ENCODE assay signal across 10 mouse cellular contexts in genomic region chr11:116620073-116620472, GRCm38 (mm10). TPM values are rescaled to one million over a fixed set of nuclear protein-coding genes. Genes with fewer than 3 reads are reported as not detected.
A peak's percentile ranks its signal among the peaks of the same experiment; 100 is the strongest.
DNase-seq lines count a peak whose midpoint lies in the region; ATAC-seq and TF ChIP-seq lines count a peak whose summit lies in the region.
"Had no signal": no experiment of that assay in that cellular context is flagged by ENCODE, and none has a peak within 500 bp of the region (broad histone marks: within the 10 kb centered on the region; RNA-seq: fewer than 3 reads in every experiment).

No protein-coding gene starts in this region.

- H3K9ac ChIP-seq in kidney, embryonic 15.5 days = no peak overlapping the region; the same call in 1 of the 2 replicates
- 0 out of 2 replicates have a peak overlapping the region, but pooled peaks have one; percentile 13 for H3K9ac ChIP-seq in intestine, postnatal 0 days (ENCODE audit: low read depth, low read length)

- TF ChIP-seq POLR2A in kidney, adult 2 months (IDR thresholded peaks at IDR 0.05; ENCODE audit: low read depth, low read length) = no peak
- TF ChIP-seq POLR2A in bone marrow, adult 2 months (IDR thresholded peaks at IDR 0.05; ENCODE audit: borderline replicate concordance, control insufficient read depth, low read depth, low read length) = no peak

- no peaks in the 10 kb centered on the region for H3K27me3 ChIP-seq in kidney, embryonic 15.5 days
- H3K27me3 ChIP-seq in kidney, adult 2 months (replicated peaks; ENCODE audit: control insufficient read depth, insufficient read depth, low read length) = no peaks in the 10 kb centered on the region
- H3K27me3 ChIP-seq in intestine, postnatal 0 days (replicated peaks; ENCODE audit: control insufficient read depth, insufficient read depth, low read length) = no peaks in the 10 kb centered on the region

- H3K4me2 ChIP-seq in kidney, embryonic 15.5 days = no peak overlapping the region
- peak overlapping the region; percentile 21; the same call in 1 of the 2 replicates for H3K4me2 ChIP-seq in intestine, postnatal 0 days (replicated peaks; ENCODE audit: low read depth)
- H3K4me2 ChIP-seq: midbrain, embryonic 11.5 days had no signal

- H3K4me3 ChIP-seq in kidney, embryonic 15.5 days (replicated peaks) = no peak overlapping the region
- H3K4me3 ChIP-seq in kidney, adult 2 months (ENCODE audit: insufficient read depth, low read depth, low read length) = no peak overlapping the region
- no peak overlapping the region for H3K4me3 ChIP-seq in bone marrow, adult 2 months (replicated peaks; ENCODE audit: control insufficient read depth, low read depth, low read length)
- H3K4me3 ChIP-seq in intestine, postnatal 0 days (ENCODE audit: low read depth, low read length) = no peak overlapping the region

- ATAC-seq in kidney, embryonic 15.5 days (replicated peaks; ENCODE audit: low FRiP score) = no peak
- no peak for ATAC-seq in intestine, postnatal 0 days

- no peak for DNase-seq in kidney, adult 2 months
- peak; percentile 84 for DNase-seq in lung, postnatal 25 days (ENCODE audit: low spot score)
- no peak for DNase-seq in frontal cortex, postnatal 36 days (ENCODE audit: low spot score in 2 of 2)
- no peak for DNase-seq in cerebellum, adult 9-10 months
- DNase-seq: right cerebral cortex, adult 18-20 months; thymus, postnatal 4 days had no signal

- H3K27ac ChIP-seq in kidney, embryonic 15.5 days = 0 out of 2 replicates have a peak overlapping the region, but pooled peaks have one; percentile 71
- no peak overlapping the region for H3K27ac ChIP-seq in kidney, adult 2 months (ENCODE audit: insufficient read depth, low read depth, low read length)
- peak overlapping the region; percentile 61 for H3K27ac ChIP-seq in bone marrow, adult 2 months (ENCODE audit: control insufficient read depth, insufficient read depth, low read depth, low read length, poor library complexity)
- H3K27ac ChIP-seq in intestine, postnatal 0 days (ENCODE audit: low read depth, low read length) = 0 out of 2 replicates have a peak overlapping the region, but pooled peaks have one; percentile 0

- H3K36me3 ChIP-seq in kidney, embryonic 15.5 days = no peaks in the 10 kb centered on the region
- no peaks in the 10 kb centered on the region for H3K36me3 ChIP-seq in kidney, adult 2 months (ENCODE audit: control insufficient read depth, insufficient read depth, low read length)
- H3K36me3 ChIP-seq in intestine, postnatal 0 days (ENCODE audit: control insufficient read depth, insufficient read depth) = no peaks in the 10 kb centered on the region

- H3K9me3 ChIP-seq in kidney, embryonic 15.5 days (replicated peaks) = no peaks in the 10 kb centered on the region
- H3K9me3 ChIP-seq in intestine, postnatal 0 days (ENCODE audit: control insufficient read depth) = no peaks in the 10 kb centered on the region

- 35% methylated on average over 9 of the region's 9 CpGs for WGBS in kidney, embryonic 15.5 days
- 67% methylated on average over 9 of the region's 9 CpGs for WGBS in kidney, adult 2 months
- WGBS in bone marrow, adult 2 months = 59% methylated on average over 9 of the region's 9 CpGs
- 25% methylated on average over 9 of the region's 9 CpGs for WGBS in intestine, postnatal 0 days

- no peak for TF ChIP-seq CTCF in kidney, adult 2 months (conservative IDR thresholded peaks at IDR 0.05; ENCODE audit: insufficient read depth, insufficient read length, low read depth, low read length)
- TF ChIP-seq CTCF in bone marrow, adult 2 months (IDR thresholded peaks at IDR 0.05; ENCODE audit: control insufficient read depth, insufficient read depth, low read length) = no peak
- no peak for TF ChIP-seq CTCF in intestine, postnatal 0 days (IDR thresholded peaks at IDR 0.05; ENCODE audit: low read depth)

- H3K4me1 ChIP-seq in kidney, embryonic 15.5 days = peaks cover 91% of the 10 kb centered on the region
- H3K4me1 ChIP-seq in kidney, adult 2 months (ENCODE audit: control insufficient read depth, insufficient read depth, low read length) = peaks cover 50% of the 10 kb centered on the region
- peaks cover 33% of the 10 kb centered on the region for H3K4me1 ChIP-seq in bone marrow, adult 2 months (ENCODE audit: control insufficient read depth, insufficient read depth, low read length)
- peaks cover 30% of the 10 kb centered on the region for H3K4me1 ChIP-seq in intestine, postnatal 0 days (replicated peaks; ENCODE audit: control insufficient read depth, insufficient read depth, low read length)

RNA-seq across cellular contexts. Expression of gene Rhbdf2, which starts 6.7 kb away (rescaled TPM):
- 9.5 and 9.8 TPM in 2 replicates for polyA plus RNA-seq in kidney, embryonic 15.5 days (2015; fragmentation: Nextera tagmentation; extraction: Ambion mirVana)
- 18.0 and 19.1 TPM in 2 replicates for polyA plus RNA-seq in kidney, adult 2 months (2012; rRNA removed)
- 20.9 and 51.1 TPM in 2 replicates for polyA plus RNA-seq in bone marrow, adult 2 months (2011; ENCODE audit: insufficient read depth, insufficient read length, low replicate concordance, missing spikeins)
- polyA plus RNA-seq in intestine, postnatal 0 days (2015; fragmentation: Nextera tagmentation; extraction: Ambion mirVana) = 7.6 and 8.4 TPM in 2 replicates

RNA-seq across cellular contexts. Expression of gene Prcd, which starts 33.3 kb away (rescaled TPM):
- 1.1 and 1.6 TPM in 2 replicates for polyA plus RNA-seq in kidney, embryonic 15.5 days (2015; fragmentation: Nextera tagmentation; extraction: Ambion mirVana)
- polyA plus RNA-seq in kidney, adult 2 months (2012; rRNA removed) = 0.44 and 0.52 TPM in 2 replicates
- polyA plus RNA-seq in bone marrow, adult 2 months (2011; ENCODE audit: insufficient read depth, insufficient read length, low replicate concordance, missing spikeins) = not detected in 2 replicates
- polyA plus RNA-seq in intestine, postnatal 0 days (2015; fragmentation: Nextera tagmentation; extraction: Ambion mirVana) = 0.84 and 1.1 TPM in 2 replicates

RNA-seq across cellular contexts. Expression of gene Aanat, which starts 33.8 kb away (rescaled TPM):
- not detected in 2 replicates for polyA plus RNA-seq in kidney, embryonic 15.5 days (2015; fragmentation: Nextera tagmentation; extraction: Ambion mirVana)
- polyA plus RNA-seq in kidney, adult 2 months (2012; rRNA removed) = not detected in 2 replicates
- polyA plus RNA-seq in bone marrow, adult 2 months (2011; ENCODE audit: insufficient read depth, insufficient read length, low replicate concordance, missing spikeins) = not detected in 2 replicates
- polyA plus RNA-seq in intestine, postnatal 0 days (2015; fragmentation: Nextera tagmentation; extraction: Ambion mirVana) = not detected in 2 replicates
- polyA plus RNA-seq: midbrain, embryonic 11.5 days had no signal

RNA-seq across cellular contexts. Expression of gene Cygb, which starts 34.0 kb away (rescaled TPM):
- polyA plus RNA-seq in kidney, embryonic 15.5 days (2015; fragmentation: Nextera tagmentation; extraction: Ambion mirVana) = 13.7 and 16.0 TPM in 2 replicates
- polyA plus RNA-seq in kidney, adult 2 months (2012; rRNA removed) = 16.2 and 21.0 TPM in 2 replicates
- 2.6 and 3.4 TPM in 2 replicates for polyA plus RNA-seq in bone marrow, adult 2 months (2011; ENCODE audit: insufficient read depth, insufficient read length, low replicate concordance, missing spikeins)
- polyA plus RNA-seq in intestine, postnatal 0 days (2015; fragmentation: Nextera tagmentation; extraction: Ambion mirVana) = 17.5 and 20.2 TPM in 2 replicates

RNA-seq across cellular contexts. Expression of gene Ube2o, which starts 38.8 kb away (rescaled TPM):
- 7.3 and 7.4 TPM in 2 replicates for polyA plus RNA-seq in kidney, embryonic 15.5 days (2015; fragmentation: Nextera tagmentation; extraction: Ambion mirVana)
- 10.3 and 10.8 TPM in 2 replicates for polyA plus RNA-seq in kidney, adult 2 months (2012; rRNA removed)
- 90.9 and 133 TPM in 2 replicates for polyA plus RNA-seq in bone marrow, adult 2 months (2011; ENCODE audit: insufficient read depth, insufficient read length, low replicate concordance, missing spikeins)
- polyA plus RNA-seq in intestine, postnatal 0 days (2015; fragmentation: Nextera tagmentation; extraction: Ambion mirVana) = 3.7 and 4.8 TPM in 2 replicates
